Mouse (Mus musculus) mature B cell (primary cell): ENCODE measurements around the gene Myl7.

ENCODE experiments used
- in situ Hi-C: fragments of 300-500 bp; cut with MboI; formaldehyde crosslinking; loops from 2 replicates; pipeline ENCODE4 v1.14.3; 2019

Gene Myl7

DNA sequence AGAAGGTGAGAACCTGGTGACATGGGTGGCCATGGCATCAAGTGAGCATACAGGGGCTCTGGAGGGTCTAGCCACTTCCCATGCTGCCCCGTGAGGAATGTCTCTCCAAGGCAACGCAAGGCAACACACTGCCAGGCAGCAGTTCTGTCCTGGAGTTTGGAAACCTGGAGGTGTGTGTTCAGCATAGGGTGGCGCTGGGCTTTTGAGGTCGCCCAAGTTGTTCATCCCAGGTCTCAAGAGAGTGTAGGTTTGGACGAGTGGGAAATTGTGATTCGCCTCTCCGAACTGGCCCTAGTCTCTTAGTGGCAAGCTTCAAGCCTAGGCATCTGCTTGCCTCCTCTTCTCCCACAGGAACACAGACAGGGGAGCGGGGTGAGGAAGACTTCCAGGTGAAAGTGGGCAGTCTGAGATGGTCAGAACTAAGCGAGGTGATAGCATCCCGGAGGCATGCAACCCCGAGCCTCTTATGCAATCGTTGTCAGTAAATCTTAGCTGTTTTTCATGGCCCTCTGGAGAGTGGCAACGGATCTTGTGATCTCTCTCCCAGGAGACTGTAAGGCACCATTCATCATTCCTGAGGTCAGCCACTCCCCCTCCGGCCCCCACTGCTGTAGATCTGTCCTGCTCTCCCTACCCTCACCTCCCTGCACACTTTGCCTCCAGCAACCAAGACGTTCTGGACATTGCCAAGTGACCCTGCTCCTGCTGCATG is 36.0 kb downstream of the Myl7 start:
- in situ Hi-C loops = no loop called here

DNA sequence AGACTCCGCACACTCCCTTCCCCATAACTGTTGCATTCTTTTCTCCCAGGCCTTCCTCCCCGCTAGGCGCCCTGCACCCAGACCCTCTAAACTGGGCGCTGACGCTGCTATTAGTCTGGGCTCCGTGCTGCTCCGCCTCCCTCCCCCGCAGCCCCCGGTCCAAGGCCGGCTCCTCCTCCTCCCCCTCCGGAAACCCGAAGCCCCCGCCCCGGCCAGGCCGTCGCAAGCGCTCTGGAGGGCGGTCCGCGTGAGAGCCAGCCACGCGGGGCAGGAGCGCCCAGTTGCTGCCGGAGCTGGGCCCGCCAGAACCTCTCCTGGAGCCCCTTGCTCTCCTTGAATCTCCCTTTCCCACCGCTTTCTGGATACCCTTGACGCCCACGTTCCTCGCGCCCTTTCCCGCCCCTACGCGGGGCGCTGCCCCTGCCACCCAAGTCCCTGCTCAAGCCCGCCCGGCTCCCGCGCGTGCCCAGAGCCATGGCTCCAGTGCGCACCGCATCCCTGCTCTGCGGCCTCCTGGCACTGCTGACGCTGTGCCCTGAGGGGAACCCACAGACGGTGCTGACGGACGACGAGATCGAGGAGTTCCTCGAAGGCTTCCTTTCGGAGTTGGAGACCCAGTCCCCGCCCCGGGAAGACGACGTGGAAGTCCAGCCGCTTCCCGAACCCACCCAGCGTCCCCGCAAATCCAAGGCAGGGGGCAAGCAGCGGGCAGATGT is 36.7 kb downstream of the Myl7 start, which contains the start of gene Aebp1:
Gene Aebp1 (plus strand): TSS at position 270 of the 716 bp plus-strand sequence.
- in situ Hi-C loops = no loop called here

DNA sequence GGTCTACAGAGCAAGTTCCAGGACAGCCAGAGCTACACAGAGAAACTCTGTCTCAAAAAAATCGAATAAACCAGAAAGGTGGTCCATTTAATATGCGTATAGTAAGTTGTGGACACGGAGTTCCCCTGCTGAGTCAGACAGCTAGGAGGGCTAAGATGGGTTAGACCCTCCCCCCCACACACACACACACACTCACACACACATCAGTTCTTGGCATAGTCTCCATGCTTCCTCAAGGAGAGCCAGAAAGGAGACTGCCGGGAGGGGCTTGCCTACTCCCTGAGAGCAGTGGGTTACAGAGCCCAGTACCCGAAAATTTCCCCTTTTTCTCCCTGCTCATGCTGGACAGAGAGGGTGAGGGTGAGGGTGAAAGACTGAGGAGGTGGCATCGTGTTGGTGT is 37.9 kb downstream of the Myl7 start:
- in situ Hi-C loops = no loop called here

DNA sequence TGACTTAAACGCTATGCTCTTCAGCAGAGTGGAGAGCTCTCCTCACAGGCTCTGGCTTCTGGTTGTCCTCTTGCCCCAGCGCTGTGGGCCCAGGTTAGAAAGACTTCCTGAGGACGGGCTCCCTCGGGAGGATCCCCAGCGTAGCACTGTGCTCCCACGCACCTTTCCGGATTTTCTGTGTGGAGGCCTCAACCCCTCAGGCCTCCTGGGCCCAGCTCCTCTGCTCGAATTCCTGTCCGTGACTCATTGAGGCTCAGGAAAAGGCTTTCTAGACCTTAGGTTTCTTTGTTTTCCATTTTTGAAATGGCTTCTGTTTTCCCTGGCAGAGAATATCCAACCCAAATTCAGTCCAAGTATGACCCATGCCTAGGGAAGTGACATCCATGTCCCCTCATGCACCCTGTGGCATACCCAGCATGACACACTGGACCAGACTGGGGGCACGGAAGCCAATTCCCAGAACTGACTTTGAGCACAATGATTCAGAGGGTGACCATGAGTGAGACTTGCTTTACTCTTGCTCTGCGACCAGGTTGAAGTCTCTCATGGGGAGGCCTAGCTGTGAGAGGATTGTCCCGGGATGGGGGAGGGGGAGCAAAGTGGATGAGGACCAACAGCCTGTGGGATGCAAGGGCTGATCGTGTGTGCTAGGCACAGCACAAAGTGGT is 38.6 kb downstream of the Myl7 start:
- in situ Hi-C loops = no loop called here

DNA sequence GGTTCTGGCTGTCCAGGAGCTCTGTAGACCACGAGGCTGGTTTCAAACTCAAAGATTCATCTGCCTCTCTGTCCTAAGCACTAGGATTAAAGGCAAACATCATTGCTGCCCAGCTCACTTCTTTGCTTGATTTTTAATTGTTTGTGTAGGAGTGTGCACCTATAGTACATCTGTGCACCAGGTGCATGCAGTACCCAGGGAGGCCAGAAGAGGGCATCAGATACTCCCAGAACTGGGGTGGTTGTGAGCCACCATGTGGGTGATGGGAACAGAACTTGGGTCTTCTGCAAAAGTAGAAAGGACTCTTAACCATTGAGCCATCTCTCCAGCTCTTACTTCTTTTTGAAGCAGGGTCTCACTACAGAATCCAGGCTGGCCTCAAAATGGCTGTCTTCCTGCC is 39.9 kb downstream of the Myl7 start:
- in situ Hi-C loops = no loop called here

DNA sequence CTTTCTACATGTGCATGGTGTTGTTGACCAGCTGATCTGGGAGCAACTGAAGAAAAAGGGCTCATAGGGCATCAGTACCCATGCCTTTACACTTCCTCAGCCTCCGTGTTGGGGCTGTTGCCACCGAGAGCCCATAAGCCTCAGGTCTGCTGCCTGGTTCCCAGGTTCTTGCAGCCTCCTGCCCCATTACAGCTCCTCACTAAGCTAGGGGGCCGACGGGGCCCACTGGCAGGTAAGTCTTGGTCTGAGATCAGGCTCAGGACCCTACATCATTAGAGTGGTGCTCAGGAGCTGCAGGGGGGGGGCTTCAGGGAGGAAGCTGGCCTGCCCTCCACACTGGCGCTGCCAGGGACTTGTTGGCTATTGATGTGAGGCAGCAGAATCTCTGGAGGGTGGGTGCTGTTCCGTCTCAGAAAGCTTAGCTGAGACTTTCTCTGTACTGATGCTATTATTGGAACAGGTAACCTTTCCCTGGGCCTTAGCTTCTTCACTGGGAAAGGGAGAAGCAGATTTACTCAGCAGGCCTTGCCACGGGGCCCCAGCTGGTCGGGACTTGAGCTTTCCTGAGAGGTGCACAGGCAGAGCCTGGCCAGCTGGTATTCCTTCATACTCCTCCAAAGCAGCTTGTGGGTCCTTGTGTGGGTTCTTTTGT is 42.0 kb downstream of the Myl7 start:
- in situ Hi-C loops = no loop called here

DNA sequence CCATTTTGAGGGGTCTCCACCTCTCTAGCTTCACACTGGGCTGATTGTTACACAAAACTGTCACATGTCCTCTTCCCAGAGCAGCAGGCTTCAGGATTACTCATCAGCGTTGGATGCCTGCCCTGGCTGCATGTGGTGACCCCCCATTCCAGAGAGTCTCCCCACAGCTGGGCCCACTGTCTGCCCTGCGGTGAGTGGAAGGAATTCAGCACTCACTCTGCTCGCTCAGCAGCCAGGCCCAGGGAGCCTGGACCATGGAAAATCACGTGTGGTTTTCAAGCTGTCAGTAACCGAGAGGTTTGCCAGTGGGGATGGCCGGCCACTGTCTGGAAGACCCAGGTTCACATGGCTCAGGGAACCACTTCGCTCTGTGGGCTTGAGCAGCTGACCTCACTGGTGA is 42.7 kb downstream of the Myl7 start:
- in situ Hi-C loops = no loop called here

DNA sequence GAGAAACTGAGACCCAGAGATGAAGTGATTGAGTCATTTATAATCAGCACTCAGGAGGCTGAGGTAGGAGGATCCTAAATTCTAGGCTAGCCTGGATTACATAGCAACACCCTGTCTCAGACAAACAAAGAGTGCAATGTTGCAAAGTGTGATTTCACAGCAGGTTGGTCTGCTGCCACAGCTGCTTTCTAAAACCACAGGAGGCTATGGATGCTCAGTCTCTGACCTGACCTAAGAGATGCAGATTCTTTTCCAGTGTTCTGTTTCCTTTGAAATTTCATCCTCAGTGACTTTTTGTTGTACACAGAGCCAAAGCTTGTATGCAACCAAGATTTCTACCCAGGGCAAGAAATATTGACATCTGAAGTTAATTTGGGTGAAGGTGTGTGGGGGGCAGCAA is 43.1 kb downstream of the Myl7 start:
- in situ Hi-C loops = no loop called here

DNA sequence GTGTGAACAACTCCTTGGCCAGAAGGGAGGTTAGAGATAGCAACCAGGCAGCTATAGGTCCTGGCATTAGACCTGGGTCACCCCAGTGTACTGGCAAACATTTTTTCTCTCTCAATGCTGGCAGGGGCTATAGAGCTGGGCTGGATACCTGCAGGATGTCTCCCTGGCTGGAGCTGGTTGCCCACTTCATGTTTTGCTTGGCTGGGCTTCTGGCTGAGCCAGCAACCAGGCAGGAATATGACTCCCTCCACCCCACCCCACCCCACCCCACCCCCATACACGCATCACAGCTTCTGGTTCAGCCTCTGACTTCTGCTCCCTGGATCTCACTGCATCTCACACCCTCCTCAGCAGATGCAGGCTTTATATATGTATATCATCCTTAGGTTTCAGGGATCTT is 46.3 kb downstream of the Myl7 start:
- in situ Hi-C loops = no loop called here

DNA sequence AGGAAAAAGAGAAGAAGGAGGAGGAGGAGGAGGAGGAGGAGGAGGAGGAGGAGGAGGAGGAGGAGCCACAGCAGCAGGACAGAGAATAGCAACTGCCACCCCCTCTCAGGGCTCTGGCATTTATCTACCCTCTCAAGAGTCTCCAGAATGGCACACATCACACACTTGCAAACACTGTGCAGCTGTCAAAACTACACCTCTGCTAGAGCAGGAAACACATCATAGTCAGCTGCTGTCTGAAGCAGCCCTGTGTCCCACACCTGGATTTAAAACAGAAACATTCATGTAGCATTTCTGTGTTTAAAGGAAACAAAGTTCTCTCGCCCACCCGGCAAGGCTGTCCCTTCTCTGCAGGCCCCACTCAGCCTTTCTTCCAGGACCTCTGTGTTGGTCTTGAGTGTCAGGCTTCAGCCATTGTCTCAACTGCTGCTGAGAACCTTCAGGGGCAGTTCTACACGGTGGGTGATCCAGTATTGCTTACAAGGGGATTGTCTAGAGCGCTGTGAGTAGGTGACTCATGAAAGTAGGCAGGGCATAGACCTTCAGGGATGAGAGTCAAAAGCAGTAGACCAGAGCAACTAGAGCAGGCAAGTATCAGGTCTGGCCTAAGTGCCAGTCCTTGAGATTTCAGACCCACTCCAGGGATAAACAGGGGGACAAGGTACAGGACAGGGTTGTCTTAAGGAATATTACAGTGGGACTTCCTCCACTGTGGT is 47.4 kb downstream of the Myl7 start:
- in situ Hi-C loops = no loop called here

DNA sequence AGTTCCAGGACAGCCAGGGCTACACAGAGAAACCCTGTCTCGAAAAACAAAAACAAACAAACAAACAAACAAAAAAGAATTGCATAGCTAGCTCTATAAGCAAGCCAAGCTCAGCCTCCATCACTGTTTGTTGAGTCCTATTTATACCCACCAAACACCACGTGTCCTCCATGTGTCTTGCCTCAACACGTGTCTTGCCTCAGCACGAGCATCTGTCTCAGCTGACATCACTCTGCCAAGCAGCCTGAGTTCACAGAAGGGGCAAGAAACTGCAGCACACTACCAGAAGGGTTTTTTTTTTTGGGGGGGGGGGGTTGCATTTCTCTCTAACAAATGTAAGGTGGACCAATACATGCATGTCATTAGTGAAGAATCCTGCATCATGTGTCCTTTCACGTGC is 48.1 kb downstream of the Myl7 start:
- in situ Hi-C loops = no loop called here

DNA sequence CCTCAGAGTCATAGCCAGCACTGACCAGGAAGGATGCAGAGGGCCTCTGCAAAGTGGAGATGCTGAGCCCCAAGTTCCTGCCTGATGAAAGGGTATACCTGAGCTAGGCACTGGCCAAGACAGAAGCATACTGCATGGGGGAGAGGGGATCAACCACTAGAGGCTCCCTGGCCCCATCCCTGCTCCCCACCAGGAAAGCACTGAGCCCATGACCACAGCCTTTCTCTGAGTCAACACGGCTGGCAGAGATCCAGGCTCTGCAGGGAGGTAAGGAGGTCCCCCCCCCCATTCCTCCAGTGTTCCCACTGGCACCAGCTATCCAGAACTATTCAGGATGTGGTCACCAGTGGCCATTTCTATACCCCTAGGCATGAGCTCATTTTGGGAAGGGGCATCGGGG is 49.3 kb downstream of the Myl7 start:
- in situ Hi-C loops = no loop called here

DNA sequence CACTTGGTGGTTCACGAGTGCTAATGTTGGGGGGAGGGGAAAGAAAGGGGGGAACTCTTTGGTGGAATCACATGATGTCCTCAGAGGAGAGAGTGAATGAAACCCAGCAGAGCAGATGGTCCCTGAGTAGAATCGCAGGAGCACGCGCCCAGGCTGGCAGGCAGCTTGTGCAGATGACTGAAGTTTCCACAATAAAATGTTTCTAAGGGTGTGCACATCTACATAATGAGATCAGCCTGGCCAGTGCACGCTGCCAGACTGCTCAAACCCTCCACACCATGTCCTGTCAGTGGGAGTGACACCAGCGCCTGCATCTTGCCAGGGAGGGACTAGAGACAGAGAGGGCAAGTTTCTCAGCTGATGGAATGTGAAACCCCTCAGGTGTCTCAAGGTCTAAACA is 49.8 kb downstream of the Myl7 start:
- in situ Hi-C loops = no loop called here

DNA sequence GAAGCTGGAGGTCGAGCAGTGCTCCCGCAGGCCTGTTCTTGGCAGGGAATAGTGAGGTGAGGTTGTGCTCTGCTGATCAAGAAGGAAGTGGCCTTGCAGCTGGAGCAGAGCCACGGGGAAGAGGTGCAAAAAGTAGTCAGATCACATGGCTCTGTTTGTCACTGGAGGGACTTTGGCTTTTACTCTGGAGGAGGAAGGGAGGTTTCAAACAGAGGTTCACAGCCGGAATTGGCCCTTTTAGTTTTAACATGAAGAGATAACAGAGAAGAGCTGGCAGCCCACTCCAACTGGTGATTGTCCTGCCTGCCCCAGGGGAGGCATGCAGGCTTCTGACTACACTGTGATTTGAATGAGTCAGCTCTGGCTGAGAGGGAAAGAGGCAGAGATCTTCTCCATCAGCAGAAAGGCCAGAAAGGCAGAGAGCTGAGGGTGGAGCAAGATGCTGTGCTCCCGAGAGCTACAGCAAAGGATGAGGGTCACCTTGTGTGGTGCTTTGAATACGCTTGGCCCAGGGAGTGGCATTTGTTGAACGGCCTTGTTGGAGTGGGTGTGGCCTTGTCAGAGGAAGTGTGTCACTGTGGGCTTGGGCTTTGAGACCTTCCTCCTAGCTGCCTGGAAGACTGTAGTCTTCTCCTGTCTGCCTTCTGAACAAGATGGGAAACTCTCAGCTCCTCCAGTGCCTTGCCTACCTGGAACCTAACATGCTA is 51.8 kb downstream of the Myl7 start:
- in situ Hi-C loops = no loop called here
